Mouse (Mus musculus): Measurements from ENCODE around the gene Mvb12b. TPM values are rescaled to one million over a fixed set of nuclear protein-coding genes. Genes with fewer than 3 reads are reported as not detected.

Mvb12b gene
- polyA plus RNA-seq, 1 experiment = 8.9 TPM

DNA sequence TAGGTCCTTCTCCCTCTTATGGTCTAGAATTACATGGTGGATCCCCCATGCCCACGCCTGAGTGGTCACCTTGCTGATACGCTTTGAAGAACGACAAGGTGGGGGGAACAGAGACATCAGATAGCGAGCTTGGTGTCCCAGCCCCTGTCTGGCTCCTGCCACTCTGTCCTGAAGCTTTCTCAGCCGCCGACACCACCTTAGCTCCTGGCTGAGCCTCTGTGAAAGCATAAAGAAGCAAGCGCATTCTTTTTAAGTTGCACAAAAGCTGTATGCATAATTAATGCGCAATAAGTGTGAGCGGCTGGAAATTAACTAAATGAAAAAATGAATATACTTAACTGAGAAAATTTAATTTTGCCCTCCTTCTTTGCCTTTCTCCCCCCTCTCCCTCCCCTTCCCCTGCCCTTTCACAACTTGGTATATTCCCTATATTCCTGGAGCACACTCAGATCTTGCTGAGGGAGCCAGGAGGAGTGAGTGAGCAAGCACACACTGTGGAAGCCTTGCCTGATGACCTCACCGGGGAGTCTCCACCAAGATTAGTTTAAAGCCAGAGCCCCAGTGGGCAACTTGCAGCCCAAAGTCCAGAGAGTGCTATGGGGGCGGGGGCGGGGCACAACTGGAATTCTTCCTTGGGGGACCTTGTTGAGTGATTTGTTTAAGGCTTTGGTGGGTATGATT is 174.0 kb downstream of the Mvb12b start:
- no peak for TF ChIP-seq GATA1 (IDR thresholded peaks at IDR 0.05; ENCODE audit: low read length)
- TF ChIP-seq TAL1 (IDR thresholded peaks at IDR 0.05; ENCODE audit: low read length) = no peak
- H3K36me3 ChIP-seq (ENCODE audit: control insufficient read depth) = no peaks in the 10 kb centered on the region
- no peaks in the 10 kb centered on the region for H3K4me1 ChIP-seq (ENCODE audit: control insufficient read depth)
- H3K9me3 ChIP-seq (ENCODE audit: control insufficient read depth, low read length) = no peaks in the 10 kb centered on the region
- no peak overlapping the region for H3K4me3 ChIP-seq (replicated peaks)
- peaks cover 26% of the 10 kb centered on the region for H3K27me3 ChIP-seq (ENCODE audit: control insufficient read depth)

DNA sequence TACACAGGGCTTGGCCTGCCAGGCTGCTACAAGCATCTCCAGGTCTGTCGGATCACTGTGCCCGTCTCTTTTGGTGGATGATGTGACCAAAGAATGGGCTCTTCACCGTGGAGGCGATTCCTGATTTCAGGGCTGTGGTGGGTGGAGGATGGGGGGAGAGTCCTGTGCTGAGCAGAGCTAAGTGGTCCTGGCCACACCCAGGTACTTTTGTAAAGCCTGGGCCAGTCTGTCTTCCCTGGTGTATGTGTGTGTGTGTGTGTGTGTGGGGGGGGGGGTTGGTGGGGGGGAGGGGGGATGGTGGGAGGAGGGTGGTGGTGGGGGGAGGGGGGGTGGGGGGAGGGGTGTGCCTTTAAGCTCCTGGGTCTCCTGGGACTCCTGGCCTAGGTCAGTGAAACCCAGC is 174.9 kb downstream of the Mvb12b start:
- TF ChIP-seq TAL1 (IDR thresholded peaks at IDR 0.05; ENCODE audit: low read length) = no peak
- TF ChIP-seq GATA1 (IDR thresholded peaks at IDR 0.05; ENCODE audit: low read length) = no peak
- no peaks in the 10 kb centered on the region for H3K36me3 ChIP-seq (ENCODE audit: control insufficient read depth)
- H3K4me3 ChIP-seq (replicated peaks) = no peak overlapping the region
- peaks cover 21% of the 10 kb centered on the region for H3K27me3 ChIP-seq (ENCODE audit: control insufficient read depth)
- H3K9me3 ChIP-seq (ENCODE audit: control insufficient read depth, low read length) = no peaks in the 10 kb centered on the region
- H3K4me1 ChIP-seq (ENCODE audit: control insufficient read depth) = no peaks in the 10 kb centered on the region

GRCm38 (mm10) chr2:33708831-33709230 is 178.9 kb downstream of the Mvb12b start:
- Histone ChIP-seq H3K4me1 (ENCODE audit: control insufficient read depth) (no peaks in the 10 kb centered on the region), H3K27me3 (ENCODE audit: control insufficient read depth) (no peaks in the 10 kb centered on the region; the same call in none of the 2 replicates), H3K4me3 (replicated peaks) (no peak overlapping the region), H3K36me3 (ENCODE audit: control insufficient read depth) (no peaks in the 10 kb centered on the region), H3K9me3 (ENCODE audit: control insufficient read depth, low read length) (no peaks in the 10 kb centered on the region)
- TF ChIP-seq TAL1 (IDR thresholded peaks at IDR 0.05; ENCODE audit: low read length) = no peak
- no peak for TF ChIP-seq GATA1 (IDR thresholded peaks at IDR 0.05; ENCODE audit: low read length)

- no peaks in the 10 kb centered on the region; the same call in none of the 2 replicates for H3K27me3 ChIP-seq (ENCODE audit: control insufficient read depth)
- H3K36me3 ChIP-seq (ENCODE audit: control insufficient read depth) = no peaks in the 10 kb centered on the region
- no peak overlapping the region for H3K4me3 ChIP-seq (replicated peaks)
- H3K9me3 ChIP-seq (ENCODE audit: control insufficient read depth, low read length) = no peaks in the 10 kb centered on the region
- no peaks in the 10 kb centered on the region for H3K4me1 ChIP-seq (ENCODE audit: control insufficient read depth)
- TF ChIP-seq TAL1 (IDR thresholded peaks at IDR 0.05; ENCODE audit: low read length) (no peak), GATA1 (IDR thresholded peaks at IDR 0.05; ENCODE audit: low read length) (no peak)
Measured at GRCm38 (mm10) chr2:33708096-33708495, 179.7 kb downstream of the Mvb12b start.

GRCm38 (mm10) chr2:33706403-33706802 is 181.3 kb downstream of the Mvb12b start:
- Histone ChIP-seq H3K9me3 (ENCODE audit: control insufficient read depth, low read length) (no peaks in the 10 kb centered on the region), H3K27me3 (ENCODE audit: control insufficient read depth) (no peaks in the 10 kb centered on the region; the same call in none of the 2 replicates), H3K4me1 (ENCODE audit: control insufficient read depth) (no peaks in the 10 kb centered on the region), H3K36me3 (ENCODE audit: control insufficient read depth) (no peaks in the 10 kb centered on the region), H3K4me3 (replicated peaks) (no peak overlapping the region)
- TF ChIP-seq TAL1 (IDR thresholded peaks at IDR 0.05; ENCODE audit: low read length) = no peak
- TF ChIP-seq GATA1 (IDR thresholded peaks at IDR 0.05; ENCODE audit: low read length) = no peak

GRCm38 (mm10) chr2:33705687-33706320 is 181.9 kb downstream of the Mvb12b start:
- Histone ChIP-seq H3K4me3 (replicated peaks) (no peak overlapping the region), H3K27me3 (ENCODE audit: control insufficient read depth) (peaks cover 4% of the 10 kb centered on the region), H3K4me1 (ENCODE audit: control insufficient read depth) (no peaks in the 10 kb centered on the region), H3K36me3 (ENCODE audit: control insufficient read depth) (no peaks in the 10 kb centered on the region), H3K9me3 (ENCODE audit: control insufficient read depth, low read length) (no peaks in the 10 kb centered on the region)
- TF ChIP-seq GATA1 (IDR thresholded peaks at IDR 0.05; ENCODE audit: low read length) (no peak), TAL1 (IDR thresholded peaks at IDR 0.05; ENCODE audit: low read length) (no peak)

DNA sequence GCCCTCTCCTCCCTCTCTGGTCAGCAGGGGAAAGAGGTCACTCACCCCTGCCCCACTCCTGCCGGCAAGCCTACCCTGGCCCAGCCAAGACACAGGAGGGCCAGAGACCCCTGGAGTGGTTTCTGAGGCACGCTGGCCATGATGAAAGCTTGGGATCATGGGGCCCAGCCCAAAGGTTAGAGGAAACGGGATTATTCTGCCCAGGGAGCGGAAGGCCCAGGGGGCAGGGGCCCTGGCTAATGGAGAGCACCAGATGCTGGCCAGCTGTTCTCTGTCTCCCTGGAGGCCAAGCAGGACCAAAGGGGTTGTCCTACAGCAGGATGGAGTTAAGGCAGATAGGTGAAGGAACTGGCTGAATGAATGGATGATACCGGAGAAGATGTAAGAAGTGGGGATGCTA is 184.5 kb downstream of the Mvb12b start:
- no peaks in the 10 kb centered on the region for H3K36me3 ChIP-seq (ENCODE audit: control insufficient read depth)
- peaks cover 7% of the 10 kb centered on the region for H3K27me3 ChIP-seq (ENCODE audit: control insufficient read depth)
- H3K4me1 ChIP-seq (ENCODE audit: control insufficient read depth) = no peaks in the 10 kb centered on the region
- H3K4me3 ChIP-seq (replicated peaks) = no peak overlapping the region
- no peak for TF ChIP-seq GATA1 (IDR thresholded peaks at IDR 0.05; ENCODE audit: low read length)
- TF ChIP-seq TAL1 (IDR thresholded peaks at IDR 0.05; ENCODE audit: low read length) = no peak
- H3K9me3 ChIP-seq (ENCODE audit: control insufficient read depth, low read length) = no peaks in the 10 kb centered on the region

DNA sequence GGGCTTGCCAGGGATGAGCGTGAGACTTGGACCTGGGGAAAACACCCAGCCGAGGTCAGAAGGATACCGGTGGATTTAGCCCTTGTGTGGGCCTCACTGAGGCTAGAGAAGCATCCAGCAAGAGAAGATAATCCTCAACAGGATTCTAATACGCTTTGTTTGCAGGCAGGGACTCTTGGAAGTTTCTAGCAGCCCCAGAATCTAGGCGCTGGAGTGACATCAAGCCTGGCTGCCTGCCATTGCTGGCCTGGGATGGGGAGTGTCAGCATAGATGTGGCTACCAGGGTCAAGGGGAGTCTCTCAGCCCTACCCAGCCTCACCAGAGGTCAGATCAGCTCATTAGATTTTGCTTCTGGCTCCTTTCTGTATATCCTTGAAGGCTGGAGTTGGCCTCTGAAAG is 185.0 kb downstream of the Mvb12b start:
- Histone ChIP-seq H3K9me3 (ENCODE audit: control insufficient read depth, low read length) (no peaks in the 10 kb centered on the region), H3K36me3 (ENCODE audit: control insufficient read depth) (no peaks in the 10 kb centered on the region), H3K4me3 (replicated peaks) (no peak overlapping the region), H3K27me3 (ENCODE audit: control insufficient read depth) (peaks cover 7% of the 10 kb centered on the region), H3K4me1 (ENCODE audit: control insufficient read depth) (no peaks in the 10 kb centered on the region)
- TF ChIP-seq TAL1 (IDR thresholded peaks at IDR 0.05; ENCODE audit: low read length) (no peak), GATA1 (IDR thresholded peaks at IDR 0.05; ENCODE audit: low read length) (no peak)

GRCm38 (mm10) chr2:33701446-33701815 is 186.3 kb downstream of the Mvb12b start:
- Histone ChIP-seq H3K27me3 (ENCODE audit: control insufficient read depth) (peaks cover 7% of the 10 kb centered on the region), H3K4me1 (ENCODE audit: control insufficient read depth) (no peaks in the 10 kb centered on the region), H3K36me3 (ENCODE audit: control insufficient read depth) (no peaks in the 10 kb centered on the region), H3K4me3 (replicated peaks) (no peak overlapping the region), H3K9me3 (ENCODE audit: control insufficient read depth, low read length) (peaks cover 4% of the 10 kb centered on the region)
- TF ChIP-seq GATA1 (IDR thresholded peaks at IDR 0.05; ENCODE audit: low read length) (no peak), TAL1 (IDR thresholded peaks at IDR 0.05; ENCODE audit: low read length) (no peak)
